Mouse (Mus musculus): ENCODE measurements around the gene Hdac5. TPM values are rescaled to one million over a fixed set of nuclear protein-coding genes. Genes with fewer than 3 reads are reported as not detected.

Gene Hdac5
- total and polyA plus RNA-seq, 3 experiments = 9.1 to 29.3 TPM; not detected in 1

DNA sequence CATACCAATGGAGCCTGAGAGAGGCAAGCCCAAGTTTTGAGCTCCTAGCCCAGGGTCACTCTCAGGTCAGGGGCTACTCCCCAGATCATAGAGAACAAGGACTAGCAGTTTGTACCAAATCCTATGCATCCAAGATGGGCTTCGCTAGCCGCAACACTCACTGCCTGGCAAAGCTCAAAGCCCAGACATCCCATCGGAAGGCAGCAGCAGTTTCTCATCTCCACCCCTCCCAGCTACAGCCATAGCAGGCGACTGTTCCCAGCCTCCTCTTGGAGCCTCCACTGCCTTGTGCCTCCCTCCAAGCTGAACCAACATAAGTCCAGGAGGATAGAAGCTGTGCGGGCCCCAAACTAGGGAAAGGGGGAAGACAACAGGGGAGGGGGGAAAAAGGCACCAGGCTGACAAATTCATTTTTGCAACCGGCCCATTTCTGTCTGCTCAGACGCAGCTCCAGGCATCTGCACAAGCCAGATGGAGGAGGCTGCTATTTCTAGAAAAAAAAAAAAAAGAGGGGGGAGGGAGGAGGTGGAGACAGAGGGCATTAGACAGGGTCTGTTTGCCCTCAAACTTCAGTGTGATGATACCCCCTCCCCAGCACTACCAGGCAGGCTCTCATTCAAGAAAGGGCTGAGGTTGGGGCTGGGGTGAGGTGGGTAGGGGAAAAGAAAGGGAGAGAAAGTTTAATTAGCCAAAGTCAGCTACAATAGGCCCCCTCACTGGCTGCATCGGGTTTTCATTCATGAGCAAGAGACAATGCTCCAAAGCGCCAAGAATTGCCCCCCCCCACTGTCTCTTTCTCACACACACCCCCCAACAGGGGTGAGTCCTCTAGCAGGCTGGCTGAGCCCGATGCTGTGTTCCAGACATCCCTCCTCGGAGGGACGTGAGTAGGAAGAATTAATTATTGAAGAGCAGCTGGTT, 2.4 kb downstream of the Hdac5 start:
- Histone ChIP-seq H3K36me3 (ENCODE audit: control insufficient read depth in 1 of 2, insufficient read depth in 2 of 2, low read length in 2 of 2) (peaks cover 0 to 6% of the 10 kb centered on the region in 2 experiments; a peak in 2 of 4 replicates), H3K79me2 (ENCODE audit: control insufficient read depth, insufficient read depth, low read length, poor library complexity) (no peaks in the 10 kb centered on the region; the same call in 1 of the 2 replicates), H3K27me3 (ENCODE audit: control insufficient read depth in 1 of 2, insufficient read depth in 2 of 2, low read length in 2 of 2) (no peaks in the 10 kb centered on the region), H3K9ac (ENCODE audit: control insufficient read depth, low read depth, low read length, poor library complexity, severe bottlenecking) (peak overlapping the region; percentile 24), H3K4me1 (ENCODE audit: control insufficient read depth in 1 of 2, insufficient read depth in 2 of 2, low read length in 2 of 2) (peaks cover 16 to 28% of the 10 kb centered on the region in 2 experiments), H3K4me3 (ENCODE audit: control insufficient read depth in 1 of 2, insufficient read depth in 1 of 2, low read depth in 2 of 2, low read length in 2 of 2) (peak overlapping the region; percentile 63 to 71), H3K27ac (ENCODE audit: control insufficient read depth, low read depth, low read length) (no peak overlapping the region), H3K9me3 (replicated peaks; ENCODE audit: insufficient read depth, low read length) (no peaks in the 10 kb centered on the region)
- peak; percentile 79 for TF ChIP-seq ZNF384 (IDR thresholded peaks at IDR 0.05; ENCODE audit: low read depth, low read length)
- TF ChIP-seq TBP (IDR thresholded peaks at IDR 0.05; ENCODE audit: low read depth, low read length) = no peak
- TF ChIP-seq POLR2A (IDR thresholded peaks at IDR 0.05; ENCODE audit: control insufficient read depth in 1 of 2, insufficient read depth in 1 of 2, low read depth in 1 of 2, low read length in 2 of 2, poor library complexity in 1 of 2) = no peak
- DNase-seq (ENCODE audit: low read depth, low spot score) = no peak

DNA sequence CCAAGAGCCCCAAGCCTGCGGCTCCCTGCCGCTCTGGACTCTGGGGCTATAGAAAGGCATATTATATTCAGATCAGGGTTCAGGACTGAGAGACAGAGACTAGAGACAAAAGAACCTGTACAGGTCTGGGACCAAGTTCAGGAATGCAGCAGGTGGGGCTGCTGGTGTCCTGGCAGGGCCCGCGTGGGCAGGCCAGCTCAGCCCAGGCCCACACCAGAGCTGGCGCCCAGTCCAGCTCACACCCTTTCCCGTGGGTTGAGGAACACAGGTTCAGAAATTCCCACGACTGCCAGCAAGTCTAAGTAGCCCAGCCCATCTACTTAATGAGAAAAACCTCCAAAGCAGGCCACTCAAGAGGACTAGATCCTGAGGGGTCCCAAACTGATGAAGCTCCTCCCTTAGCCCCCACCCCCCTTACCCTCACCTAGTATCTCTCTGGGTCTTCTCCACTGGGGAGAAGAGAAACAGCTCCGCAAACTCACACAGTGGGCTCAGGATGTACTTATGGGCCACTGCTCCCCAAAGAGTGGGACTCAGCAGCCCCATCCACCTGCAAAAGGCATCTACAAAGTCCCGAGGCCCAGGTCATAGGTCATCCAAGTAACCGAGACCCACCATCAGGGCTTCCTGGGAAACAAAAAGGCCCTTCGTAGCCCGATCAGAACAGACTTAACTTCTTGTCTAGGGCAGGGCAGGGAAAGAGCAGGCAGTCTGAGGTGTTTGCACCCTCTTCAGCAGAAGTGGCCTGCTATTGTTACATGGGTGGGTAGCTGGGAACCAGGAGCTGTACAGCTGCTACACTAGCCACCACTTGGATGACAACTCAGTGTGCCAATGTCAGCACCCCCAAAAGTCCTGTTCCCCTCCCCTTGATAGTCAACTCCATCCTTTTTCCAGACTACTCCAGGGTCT, 3.6 kb downstream of the Hdac5 start:
- H3K9me3 ChIP-seq (replicated peaks; ENCODE audit: insufficient read depth, low read length) = no peaks in the 10 kb centered on the region
- H3K36me3 ChIP-seq (ENCODE audit: control insufficient read depth in 1 of 2, insufficient read depth in 2 of 2, low read length in 2 of 2) = peaks cover 0 to 12% of the 10 kb centered on the region in 2 experiments; a peak in 2 of 4 replicates
- TF ChIP-seq GABPA (IDR thresholded peaks at IDR 0.05; ENCODE audit: low read depth, low read length) (no peak), CTCF (IDR thresholded peaks at IDR 0.05 in 2 of 3, conservative IDR thresholded peaks at IDR 0.05 in 1 of 3; ENCODE audit: control insufficient read depth in 1 of 3, insufficient read depth in 1 of 3, low read depth in 2 of 3, low read length in 3 of 3, poor library complexity in 1 of 3, severe bottlenecking in 1 of 3) (no peak), MAZ (IDR thresholded peaks at IDR 0.05; ENCODE audit: low read depth, low read length) (no peak), SIN3A (IDR thresholded peaks at IDR 0.05; ENCODE audit: low read length) (no peak), HCFC1 (IDR thresholded peaks at IDR 0.05; ENCODE audit: low read depth, low read length) (no peak), POLR2AphosphoS2 (IDR thresholded peaks at IDR 0.05; ENCODE audit: low read length) (no peak), POLR2A (IDR thresholded peaks at IDR 0.05; ENCODE audit: control insufficient read depth in 1 of 2, insufficient read depth in 1 of 2, low read depth in 1 of 2, low read length in 2 of 2, poor library complexity in 1 of 2) (no peak), ZKSCAN1 (IDR thresholded peaks at IDR 0.05; ENCODE audit: low read depth, low read length) (no peak), ZC3H11A (IDR thresholded peaks at IDR 0.05; ENCODE audit: low read depth, low read length) (no peak), MXI1 (IDR thresholded peaks at IDR 0.05; ENCODE audit: low read depth, low read length) (no peak), TCF12 (IDR thresholded peaks at IDR 0.05; ENCODE audit: low read depth, low read length) (no peak)
- no peak overlapping the region for H3K4me3 ChIP-seq (ENCODE audit: control insufficient read depth in 1 of 2, insufficient read depth in 1 of 2, low read depth in 2 of 2, low read length in 2 of 2)
- no peak overlapping the region for H3K9ac ChIP-seq (ENCODE audit: control insufficient read depth, low read depth, low read length, poor library complexity, severe bottlenecking)
- no peaks in the 10 kb centered on the region for H3K27me3 ChIP-seq (ENCODE audit: control insufficient read depth in 1 of 2, insufficient read depth in 2 of 2, low read length in 2 of 2)
- DNase-seq (ENCODE audit: low read depth, low spot score) = no peak
- H3K79me2 ChIP-seq (ENCODE audit: control insufficient read depth, insufficient read depth, low read length, poor library complexity) = no peaks in the 10 kb centered on the region; the same call in 1 of the 2 replicates
- H3K4me1 ChIP-seq (ENCODE audit: control insufficient read depth in 1 of 2, insufficient read depth in 2 of 2, low read length in 2 of 2) = peaks cover 18 to 38% of the 10 kb centered on the region in 2 experiments
- H3K27ac ChIP-seq (ENCODE audit: control insufficient read depth, low read depth, low read length) = no peak overlapping the region
